Mouse (Mus musculus) lung, adult 2 months (tissue): ENCODE results near the gene Car7.

Experiments used
- CTCF ChIP-seq: fragments of 200-500 bp; IDR thresholded peaks from 2 replicates; pipeline ENCODE4 v1.5.1; 2011; ENCODE audit warnings: mild to moderate bottlenecking, low read length, control low read depth; ENCODE audit not compliant: insufficient read depth
- POLR2A ChIP-seq: fragments of 200-500 bp; IDR thresholded peaks from 2 replicates; pipeline ENCODE4 v1.6.1; 2011; ENCODE audit warnings: low read depth, mild to moderate bottlenecking, control low read depth, low read length, borderline replicate concordance; ENCODE audit errors: extremely low read depth

DNA sequence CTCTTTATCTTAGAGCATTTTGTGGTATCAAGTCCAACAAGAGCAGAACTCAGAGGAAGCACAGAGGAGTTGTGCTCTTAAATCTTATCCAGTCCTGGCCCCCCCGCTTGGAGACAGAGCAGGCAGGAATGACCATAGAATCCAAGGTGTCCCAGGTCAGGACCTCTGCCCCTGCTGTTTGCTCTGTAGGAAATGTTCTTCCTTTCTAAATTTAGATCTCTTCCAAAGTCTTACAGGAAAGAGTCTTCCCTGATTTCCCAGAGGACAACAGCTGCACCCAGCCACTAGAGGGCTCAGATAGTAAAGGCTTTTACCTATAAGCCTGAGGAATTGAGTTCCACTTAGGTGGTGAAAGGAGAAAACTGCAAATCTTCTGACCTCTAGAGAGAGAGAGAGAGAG lies 35.1 kb downstream of the Car7 start:
- TF ChIP-seq POLR2A (no peak), CTCF (0 out of 2 replicates have a peak, but pooled peaks have one; percentile 1)
